Mouse (Mus musculus) forebrain, embryonic 15.5 days (tissue): ENCODE data around the gene Atp13a3. TPM values are rescaled to one million over a fixed set of nuclear protein-coding genes. Genes with fewer than 3 reads are reported as not detected.

Experiments
- ATAC-seq: fragments of 200-750 bp; cut with Nextera tagmentation; replicated peaks from 2 replicates; pipeline ENCODE4 v1.8.0; 2017; ENCODE audit warnings: mild to moderate bottlenecking, moderate TSS enrichment, moderate library complexity
- H3K27ac ChIP-seq: fragments of 300-500 bp; sonication (generic); replicated peaks from 2 replicates; pipeline ENCODE4 v1.5.1; 2015; ENCODE audit warnings: mild to moderate bottlenecking, inconsistent platforms
- H3K27me3 ChIP-seq: fragments of 300-500 bp; sonication (generic); 2 replicates; pipeline ENCODE4 v1.6.1; 2015; ENCODE audit warnings: inconsistent platforms
- H3K36me3 ChIP-seq: fragments of 300-500 bp; sonication (generic); 2 replicates; pipeline ENCODE4 v1.6.1; 2015; ENCODE audit warnings: mild to moderate bottlenecking, inconsistent platforms
- H3K4me1 ChIP-seq: fragments of 300-500 bp; sonication (generic); 2 replicates; pipeline ENCODE4 v1.6.1; 2015; ENCODE audit warnings: inconsistent platforms
- H3K4me2 ChIP-seq: fragments of 300-500 bp; sonication (generic); replicated peaks from 2 replicates; pipeline ENCODE4 v1.6.1; 2015; ENCODE audit warnings: mild to moderate bottlenecking, inconsistent platforms
- H3K4me3 ChIP-seq: fragments of 300-500 bp; sonication (generic); 2 replicates; pipeline ENCODE4 v1.5.1; 2015; ENCODE audit warnings: mild to moderate bottlenecking, inconsistent platforms
- H3K9ac ChIP-seq: fragments of 300-500 bp; sonication (generic); replicated peaks from 2 replicates; pipeline ENCODE4 v1.6.1; 2015; ENCODE audit warnings: mild to moderate bottlenecking, inconsistent platforms
- H3K9me3 ChIP-seq: fragments of 300-500 bp; sonication (generic); 2 replicates; pipeline ENCODE4 v1.6.1; 2016; ENCODE audit warnings: inconsistent platforms
- WGBS: fragments of 180-500 bp; shearing (Covaris S2); methylation state at CpG from one replicate; pipeline ENCODE4 v1.1.7; 2015; ENCODE audit warnings: mixed read lengths; 5-methylcytosine and 5-hydroxymethylcytosine counted together
- polyA plus RNA-seq: library from polyadenylated mRNA; unstranded; fragments of >200 nt; fragmentation: Nextera tagmentation; extraction: Ambion mirVana; gene quantifications from 2 replicates; pipeline ENCODE4 v1.2.1, GENCODE M21; 2015

Gene Atp13a3
- polyA plus RNA-seq, 1 experiment from 2014 or later, result 9.2 TPM

DNA sequence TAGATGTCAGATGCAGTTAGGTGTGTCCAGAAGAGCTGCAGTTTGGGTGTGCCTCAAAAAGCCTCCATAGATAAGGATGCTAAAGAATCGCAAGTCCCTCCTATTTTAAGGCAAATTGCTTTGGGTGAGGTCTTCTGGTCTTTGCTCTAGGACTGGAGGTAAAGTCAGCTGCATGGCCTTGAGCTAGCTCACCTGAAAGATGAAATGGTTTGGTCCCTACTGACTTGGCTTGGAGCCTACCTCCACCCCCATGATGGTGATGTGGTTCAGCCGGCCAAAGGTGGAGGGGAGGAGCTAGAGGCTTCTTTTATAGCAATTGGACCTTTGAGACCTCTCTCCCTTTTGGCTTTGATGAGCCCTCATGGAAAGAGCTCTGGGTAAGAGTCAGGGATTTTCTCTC is 1.7 kb upstream of the Atp13a3 start:
- Histone ChIP-seq H3K4me1 (no peaks in the 10 kb centered on the region), H3K36me3 (no peaks in the 10 kb centered on the region), H3K9ac (no peak overlapping the region), H3K27me3 (no peaks in the 10 kb centered on the region), H3K4me3 (no peak overlapping the region), H3K9me3 (no peaks in the 10 kb centered on the region), H3K27ac (no peak overlapping the region), H3K4me2 (no peak overlapping the region)
- no peak for ATAC-seq
- 84% methylated on average over 2 of the region's 2 CpGs for WGBS

DNA sequence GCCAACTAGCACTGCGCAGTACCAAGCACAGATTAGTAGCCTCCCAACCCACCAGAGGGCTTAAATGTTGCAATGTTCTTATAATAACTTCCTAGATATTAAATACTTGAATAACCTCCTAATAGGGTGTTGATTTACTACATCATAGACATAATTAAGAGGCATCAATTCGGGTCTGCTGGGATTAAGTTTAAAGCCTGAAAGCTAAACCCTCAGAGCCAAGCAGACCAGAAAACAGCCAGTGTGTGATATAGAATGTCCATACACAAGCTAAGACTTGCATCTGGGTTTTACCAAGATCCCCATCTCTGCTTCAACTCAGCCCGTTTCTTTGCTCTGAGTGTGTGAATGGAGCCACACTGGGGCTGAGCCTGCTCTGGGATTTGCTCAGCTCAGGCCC is 2.2 kb downstream of the Atp13a3 start:
- no peak overlapping the region for H3K27ac ChIP-seq
- no peaks in the 10 kb centered on the region for H3K36me3 ChIP-seq
- H3K27me3 ChIP-seq, result no peaks in the 10 kb centered on the region
- H3K4me1 ChIP-seq, result no peaks in the 10 kb centered on the region
- H3K4me2 ChIP-seq, result no peak overlapping the region
- no peaks in the 10 kb centered on the region for H3K9me3 ChIP-seq
- H3K4me3 ChIP-seq, result no peak overlapping the region
- ATAC-seq, result no peak
- WGBS, result 87% methylated on average over 3 of the region's 3 CpGs
- no peak overlapping the region for H3K9ac ChIP-seq

- Histone ChIP-seq H3K9me3 (0 out of 2 replicates have a peak, but pooled peaks cover 3% of the 10 kb centered on the region), H3K4me3 (no peak overlapping the region), H3K9ac (no peak overlapping the region), H3K4me1 (0 out of 2 replicates have a peak, but pooled peaks cover 2% of the 10 kb centered on the region), H3K27ac (no peak overlapping the region), H3K36me3 (no peaks in the 10 kb centered on the region), H3K4me2 (no peak overlapping the region), H3K27me3 (no peaks in the 10 kb centered on the region)
- ATAC-seq, result no peak
- 39% methylated on average over 15 of the region's 15 CpGs for WGBS
Observed at GRCm38 (mm10) chr16:30397127-30398057, 8.4 kb downstream of the Atp13a3 start.

GRCm38 (mm10) chr16:30395136-30395535 is 10.6 kb downstream of the Atp13a3 start:
- no peak overlapping the region for H3K27ac ChIP-seq
- no peak overlapping the region for H3K4me2 ChIP-seq
- 88% methylated on average over 2 of the region's 2 CpGs for WGBS
- ATAC-seq, result no peak
- H3K36me3 ChIP-seq, result no peaks in the 10 kb centered on the region
- H3K27me3 ChIP-seq, result no peaks in the 10 kb centered on the region
- 0 out of 2 replicates have a peak, but pooled peaks cover 2% of the 10 kb centered on the region for H3K4me1 ChIP-seq
- H3K9ac ChIP-seq, result no peak overlapping the region
- H3K9me3 ChIP-seq, result 0 out of 2 replicates have a peak, but pooled peaks cover 3% of the 10 kb centered on the region
- no peak overlapping the region for H3K4me3 ChIP-seq

- 0 out of 2 replicates have a peak, but pooled peaks cover 3% of the 10 kb centered on the region for H3K9me3 ChIP-seq
- H3K4me1 ChIP-seq, result peaks cover 23% of the 10 kb centered on the region
- H3K27ac ChIP-seq, result no peak overlapping the region
- H3K4me3 ChIP-seq, result no peak overlapping the region
- no peak overlapping the region for H3K4me2 ChIP-seq
- 91% methylated on average over 5 of the region's 5 CpGs for WGBS
- H3K9ac ChIP-seq, result no peak overlapping the region
- no peak for ATAC-seq
- H3K27me3 ChIP-seq, result no peaks in the 10 kb centered on the region
- H3K36me3 ChIP-seq, result no peaks in the 10 kb centered on the region
Observed at GRCm38 (mm10) chr16:30390650-30391340, 15.0 kb downstream of the Atp13a3 start.

DNA sequence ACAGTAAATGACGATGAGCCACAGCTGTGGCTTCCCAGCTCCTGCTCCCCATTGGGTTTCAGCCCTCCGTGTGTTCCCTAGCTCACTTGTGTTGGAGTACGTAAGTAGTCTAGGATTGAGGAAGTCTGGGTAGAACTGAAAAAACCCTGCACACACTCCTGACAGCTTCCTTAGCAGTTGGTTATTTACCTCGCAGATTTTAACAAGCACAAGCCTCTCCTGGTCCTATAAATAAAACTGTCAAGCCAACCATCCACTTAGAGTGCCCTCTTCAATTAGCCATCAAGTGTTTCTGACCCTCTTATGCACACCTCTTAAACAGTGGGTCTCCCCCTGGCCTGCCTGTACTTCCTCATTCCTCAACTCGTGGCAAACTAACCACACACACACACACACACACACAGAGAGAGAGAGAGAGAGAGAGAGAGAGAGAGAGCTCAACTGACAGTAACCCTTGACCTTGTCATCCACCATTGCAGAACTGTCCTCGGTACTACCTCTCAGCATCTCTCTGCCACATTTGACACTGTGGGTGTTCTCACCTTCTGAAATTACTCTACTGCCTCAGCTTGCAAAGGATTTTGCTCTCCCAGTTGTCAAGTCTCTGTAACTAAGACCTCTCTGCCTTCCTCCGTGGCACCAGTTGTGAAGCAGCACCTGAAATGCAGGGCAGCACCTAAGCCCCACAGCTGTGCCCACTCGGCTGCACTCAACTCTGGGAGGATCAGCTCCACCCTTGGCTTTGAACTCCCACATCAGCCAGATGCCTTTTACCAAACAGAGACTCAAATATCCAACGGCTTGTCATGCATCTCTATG is 15.7 kb downstream of the Atp13a3 start:
- 77% methylated on average over 9 of the region's 9 CpGs for WGBS
- H3K9ac ChIP-seq, result no peak overlapping the region
- H3K27ac ChIP-seq, result peak overlapping the region; percentile 65; the same call in 1 of the 2 replicates
- ATAC-seq, result no peak
- H3K9me3 ChIP-seq, result 0 out of 2 replicates have a peak, but pooled peaks cover 3% of the 10 kb centered on the region
- H3K27me3 ChIP-seq, result no peaks in the 10 kb centered on the region
- peak overlapping the region; percentile 96 for H3K4me2 ChIP-seq
- H3K36me3 ChIP-seq, result no peaks in the 10 kb centered on the region
- peaks cover 23% of the 10 kb centered on the region for H3K4me1 ChIP-seq
- H3K4me3 ChIP-seq, result peak overlapping the region; percentile 62; the same call in 1 of the 2 replicates

DNA sequence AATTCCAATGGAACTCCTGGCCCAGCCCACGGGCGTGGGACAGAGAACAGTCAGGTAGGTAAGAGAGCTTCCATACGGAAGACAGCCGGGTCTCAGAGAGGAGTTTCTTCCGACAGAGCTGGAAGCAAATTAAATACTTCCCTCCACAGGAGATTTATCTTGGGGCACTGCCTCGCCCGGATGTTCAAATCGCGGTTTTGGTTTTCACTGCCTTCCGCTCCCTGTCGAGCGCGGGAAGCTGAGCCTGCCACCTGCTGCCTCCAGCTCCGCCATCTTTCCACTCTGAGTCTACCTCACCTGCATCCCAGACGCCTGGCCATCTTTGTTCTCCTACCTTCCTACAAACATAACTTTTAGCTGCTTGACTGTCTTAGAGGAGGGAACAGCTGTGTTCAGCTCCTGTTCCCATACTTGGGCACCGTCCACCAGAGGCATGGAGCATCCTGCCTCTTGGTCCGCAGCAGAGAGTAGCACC is 16.5 kb downstream of the Atp13a3 start:
- Histone ChIP-seq H3K27ac (peak overlapping the region; percentile 65), H3K4me2 (peak overlapping the region; percentile 96), H3K4me3 (peak overlapping the region; percentile 62), H3K27me3 (no peaks in the 10 kb centered on the region), H3K9ac (peak overlapping the region; percentile 79), H3K4me1 (peaks cover 23% of the 10 kb centered on the region), H3K36me3 (no peaks in the 10 kb centered on the region), H3K9me3 (0 out of 2 replicates have a peak, but pooled peaks cover 3% of the 10 kb centered on the region)
- ATAC-seq, result peak; percentile 17; the same call in 1 of the 2 replicates
- WGBS, result 3% methylated on average over 17 of the region's 17 CpGs

GRCm38 (mm10) chr16:30388522-30389209 is 17.1 kb downstream of the Atp13a3 start:
- H3K9ac ChIP-seq, result peak overlapping the region; percentile 79
- WGBS, result under 1% methylated on average over 69 of the region's 76 CpGs
- H3K27me3 ChIP-seq, result no peaks in the 10 kb centered on the region
- 0 out of 2 replicates have a peak, but pooled peaks cover 3% of the 10 kb centered on the region for H3K9me3 ChIP-seq
- peak overlapping the region; percentile 96 for H3K4me2 ChIP-seq
- peak overlapping the region; percentile 62 for H3K4me3 ChIP-seq
- H3K36me3 ChIP-seq, result no peaks in the 10 kb centered on the region
- H3K4me1 ChIP-seq, result peaks cover 23% of the 10 kb centered on the region
- peak overlapping the region; percentile 65 for H3K27ac ChIP-seq
- ATAC-seq, result peak; percentile 95

- H3K27ac ChIP-seq, result peak overlapping the region; percentile 65
- ATAC-seq, result peak; percentile 70
- no peaks in the 10 kb centered on the region for H3K36me3 ChIP-seq
- H3K4me2 ChIP-seq, result peak overlapping the region; percentile 96
- WGBS, result under 1% methylated on average over 49 of the region's 49 CpGs
- 0 out of 2 replicates have a peak, but pooled peaks cover 3% of the 10 kb centered on the region for H3K9me3 ChIP-seq
- peaks cover 23% of the 10 kb centered on the region for H3K4me1 ChIP-seq
- H3K27me3 ChIP-seq, result no peaks in the 10 kb centered on the region
- H3K4me3 ChIP-seq, result peak overlapping the region; percentile 62
- peak overlapping the region; percentile 79 for H3K9ac ChIP-seq
Observed at GRCm38 (mm10) chr16:30387871-30388460, 17.8 kb downstream of the Atp13a3 start.

DNA sequence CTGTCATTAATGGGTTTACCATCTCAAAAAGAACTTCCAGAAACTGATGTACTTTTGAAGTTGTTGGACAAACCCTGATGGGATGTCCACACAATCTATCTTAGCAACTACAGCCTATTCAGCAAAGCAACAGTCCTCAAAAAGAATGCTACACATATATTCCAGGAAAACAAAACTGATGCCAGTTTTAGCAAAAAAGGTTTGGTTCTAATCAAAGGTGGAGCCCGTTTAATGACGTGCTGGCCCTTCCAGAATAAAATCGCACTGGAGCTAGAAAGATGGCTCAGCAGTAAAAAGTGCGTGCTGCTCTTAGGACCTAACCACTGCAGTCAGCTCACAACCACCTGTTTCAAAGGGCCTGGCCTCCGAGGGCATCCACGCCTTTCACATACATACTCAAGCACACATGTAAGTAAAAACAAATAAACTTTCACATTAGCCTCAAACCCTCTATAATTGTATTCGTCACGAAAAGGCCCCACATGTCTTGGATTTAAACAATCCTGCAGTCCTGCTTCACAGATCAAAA is 18.8 kb downstream of the Atp13a3 start:
- peak overlapping the region; percentile 96 for H3K4me2 ChIP-seq
- peak overlapping the region; percentile 62 for H3K4me3 ChIP-seq
- no peak overlapping the region for H3K27ac ChIP-seq
- ATAC-seq, result no peak
- H3K36me3 ChIP-seq, result no peaks in the 10 kb centered on the region; the same call in 1 of the 2 replicates
- H3K27me3 ChIP-seq, result no peaks in the 10 kb centered on the region
- peaks cover 23% of the 10 kb centered on the region for H3K4me1 ChIP-seq
- no peaks in the 10 kb centered on the region for H3K9me3 ChIP-seq
- WGBS, result 64% methylated on average over 8 of the region's 8 CpGs
- no peak overlapping the region for H3K9ac ChIP-seq
